Mouse (Mus musculus) forebrain, postnatal 0 days (tissue): ENCODE results near the gene Ivns1abp. TPM values are rescaled to one million over a fixed set of nuclear protein-coding genes. Genes with fewer than 3 reads are reported as not detected.
"Not testable (repeated sequence)": the region's sequence is repeated elsewhere in the genome, so short reads cannot be mapped to it uniquely, and the experiment has no call there.

Experiments
- ATAC-seq: fragments of 200-750 bp; cut with Nextera tagmentation; 2 replicates; pipeline ENCODE4 v1.8.0; 2017; ENCODE audit warnings: mild to moderate bottlenecking, moderate library complexity
- DNase-seq: peaks from one replicate; pipeline ENCODE4 v3.0.0-alpha.2; 2015
- H3K27ac ChIP-seq: fragments of 300-500 bp; sonication (generic); 2 replicates; pipeline ENCODE4 v1.5.1; 2014; ENCODE audit warnings: low read depth, mild to moderate bottlenecking, antibody characterized with exemption, low read length, moderate library complexity, mixed read lengths
- H3K27me3 ChIP-seq: fragments of 300-500 bp; sonication (generic); 2 replicates; pipeline ENCODE4 v1.6.1; 2014; ENCODE audit warnings: mild to moderate bottlenecking, low read length, mixed read lengths; ENCODE audit not compliant: insufficient read depth
- H3K36me3 ChIP-seq: fragments of 300-500 bp; sonication (generic); 2 replicates; pipeline ENCODE4 v1.6.1; 2014; ENCODE audit warnings: mild to moderate bottlenecking, moderate library complexity; ENCODE audit not compliant: insufficient read depth
- H3K4me1 ChIP-seq: fragments of 300-500 bp; sonication (generic); 2 replicates; pipeline ENCODE4 v1.6.1; 2014; ENCODE audit warnings: antibody characterized with exemption; ENCODE audit not compliant: insufficient read depth
- H3K4me2 ChIP-seq: fragments of 300-500 bp; sonication (generic); 2 replicates; pipeline ENCODE4 v1.6.1; 2014; ENCODE audit warnings: low read depth, mild to moderate bottlenecking, moderate library complexity
- H3K4me3 ChIP-seq: fragments of 300-500 bp; sonication (generic); 2 replicates; pipeline ENCODE4 v1.5.1; 2014; ENCODE audit warnings: low read depth, low read length, mixed read lengths
- H3K9ac ChIP-seq: fragments of 300-500 bp; sonication (generic); 2 replicates; pipeline ENCODE4 v1.6.1; 2014; ENCODE audit warnings: mild to moderate bottlenecking
- H3K9me3 ChIP-seq: fragments of 300-500 bp; sonication (generic); 2 replicates; pipeline ENCODE4 v1.6.1; 2016; ENCODE audit warnings: low read length
- CTCF ChIP-seq: sonication (generic); IDR thresholded peaks from 2 replicates; pipeline ENCODE4 v1.5.1; 2016; ENCODE audit warnings: antibody characterized with exemption, control low read depth, low read depth
- WGBS: fragments of 180-500 bp; shearing (Covaris S2); extraction: QIAGEN DNeasy Blood & Tissue Kit; methylation state at CpG from one replicate; pipeline ENCODE4 v1.1.7; 2014; 5-methylcytosine and 5-hydroxymethylcytosine counted together
- polyA plus RNA-seq: library from polyadenylated mRNA; unstranded; fragments of >200 nt; fragmentation: Nextera tagmentation; extraction: Ambion mirVana; gene quantifications from 2 replicates; pipeline ENCODE4 v1.2.1, GENCODE M21; 2015
- total RNA-seq: library from RNA; depleted of rRNA; stranded (reverse); fragments of >200 nt; gene quantifications from 2 replicates; pipeline ENCODE4 v1.2.3, GENCODE M21; 2014

The Ivns1abp gene
- total and polyA plus RNA-seq, 2 experiments from 2014 or later, result 217 to 251 TPM

GRCm38 (mm10) chr1:151346681-151347127 is 2.4 kb downstream of the Ivns1abp start:
- peak overlapping the region; percentile 74 for H3K4me2 ChIP-seq
- WGBS, result 32% methylated on average over 6 of the region's 6 CpGs
- no peaks in the 10 kb centered on the region for H3K27me3 ChIP-seq
- peaks cover 6% of the 10 kb centered on the region for H3K4me1 ChIP-seq
- DNase-seq (no peak), ATAC-seq (no peak)
- no peak overlapping the region for H3K9ac ChIP-seq
- TF ChIP-seq CTCF, result no peak
- peaks cover 14% of the 10 kb centered on the region for H3K36me3 ChIP-seq
- no peaks in the 10 kb centered on the region for H3K9me3 ChIP-seq
- peak overlapping the region; percentile 89 for H3K4me3 ChIP-seq
- no peak overlapping the region for H3K27ac ChIP-seq

- H3K4me3 ChIP-seq, DNase-seq, H3K9me3 ChIP-seq, ATAC-seq, H3K27ac ChIP-seq, H3K27me3 ChIP-seq, H3K4me1 ChIP-seq, H3K9ac ChIP-seq: not testable (repeated sequence)
- 69% methylated on average over 4 of the region's 4 CpGs for WGBS
- Histone ChIP-seq H3K36me3 (peaks cover 28% of the 10 kb centered on the region), H3K4me2 (0 out of 2 replicates have a peak overlapping the region, but pooled peaks have one; percentile 15)
- peak; percentile 46 for TF ChIP-seq CTCF
Observed at GRCm38 (mm10) chr1:151348293-151348692, 4.0 kb downstream of the Ivns1abp start.

- ATAC-seq, result peak; percentile 61
- H3K36me3 ChIP-seq, result peaks cover 66% of the 10 kb centered on the region
Observed at GRCm38 (mm10) chr1:151352911-151353310, 8.6 kb downstream of the Ivns1abp start.

GRCm38 (mm10) chr1:151355994-151356393 is 11.7 kb downstream of the Ivns1abp start:
- Histone ChIP-seq H3K4me1 (no peaks in the 10 kb centered on the region), H3K27ac (no peak overlapping the region), H3K4me2 (no peak overlapping the region), H3K36me3 (peaks cover 84% of the 10 kb centered on the region), H3K4me3 (no peak overlapping the region), H3K9ac (no peak overlapping the region), H3K9me3 (no peaks in the 10 kb centered on the region), H3K27me3 (no peaks in the 10 kb centered on the region)
- 93% methylated on average over 5 of the region's 5 CpGs for WGBS
- ATAC-seq (no peak), DNase-seq (no peak)
- no peak for TF ChIP-seq CTCF

More at GRCm38 (mm10) chr1:151352911-151353310, 8.6 kb downstream of the Ivns1abp start:
- no peaks in the 10 kb centered on the region for H3K9me3 ChIP-seq
- peak; percentile 68 for TF ChIP-seq CTCF
- no peak overlapping the region for H3K4me2 ChIP-seq
- DNase-seq, result peak; percentile 46
- H3K4me1 ChIP-seq, result no peaks in the 10 kb centered on the region
- no peak overlapping the region for H3K27ac ChIP-seq
- no peak overlapping the region for H3K4me3 ChIP-seq
- no peaks in the 10 kb centered on the region for H3K27me3 ChIP-seq
- 90% methylated on average over 2 of the region's 2 CpGs for WGBS
- H3K9ac ChIP-seq, result no peak overlapping the region

- peaks cover 71% of the 10 kb centered on the region for H3K36me3 ChIP-seq
- no peaks in the 10 kb centered on the region for H3K4me1 ChIP-seq
- WGBS, result 87% methylated on average over 3 of the region's 3 CpGs
- ATAC-seq, result no peak
- no peak overlapping the region for H3K27ac ChIP-seq
- no peak for DNase-seq
- H3K9me3 ChIP-seq, result no peaks in the 10 kb centered on the region
- TF ChIP-seq CTCF, result no peak
- no peak overlapping the region for H3K4me3 ChIP-seq
- H3K9ac ChIP-seq, result no peak overlapping the region
- H3K27me3 ChIP-seq, result no peaks in the 10 kb centered on the region
- H3K4me2 ChIP-seq, result no peak overlapping the region
Observed at GRCm38 (mm10) chr1:151359374-151359773, 15.1 kb downstream of the Ivns1abp start.

- no peak for ATAC-seq
- H3K36me3 ChIP-seq, result peaks cover 48% of the 10 kb centered on the region
- no peaks in the 10 kb centered on the region for H3K9me3 ChIP-seq
- no peak overlapping the region for H3K27ac ChIP-seq
- no peak overlapping the region for H3K4me2 ChIP-seq
- no peaks in the 10 kb centered on the region for H3K27me3 ChIP-seq
- H3K4me1 ChIP-seq, result no peaks in the 10 kb centered on the region
- no peak overlapping the region for H3K4me3 ChIP-seq
- no peak overlapping the region for H3K9ac ChIP-seq
- no peak for DNase-seq
- no peak for TF ChIP-seq CTCF
- WGBS, result 88% methylated on average over 8 of the region's 8 CpGs
Observed at GRCm38 (mm10) chr1:151366944-151367605, 22.8 kb downstream of the Ivns1abp start.

- H3K27ac ChIP-seq, result no peak overlapping the region
- no peaks in the 10 kb centered on the region for H3K9me3 ChIP-seq
- no peak overlapping the region for H3K9ac ChIP-seq
- no peak overlapping the region for H3K4me2 ChIP-seq
- 92% methylated on average over 5 of the region's 5 CpGs for WGBS
- TF ChIP-seq CTCF, result no peak
- no peak overlapping the region for H3K4me3 ChIP-seq
- DNase-seq (no peak), ATAC-seq (no peak)
- no peaks in the 10 kb centered on the region for H3K4me1 ChIP-seq
- H3K36me3 ChIP-seq, result peaks cover 46% of the 10 kb centered on the region
- no peaks in the 10 kb centered on the region for H3K27me3 ChIP-seq
Observed at GRCm38 (mm10) chr1:151367721-151368324, 23.5 kb downstream of the Ivns1abp start.
